Mouse (Mus musculus): ENCODE results near the gene Zmiz2. TPM values are rescaled to one million over a fixed set of nuclear protein-coding genes. Genes with fewer than 3 reads are reported as not detected.

Gene Zmiz2
- polyA plus RNA-seq (2017; shearing (Covaris generic)) = 10 to 100 TPM; 62.6 to 95.1 TPM

DNA sequence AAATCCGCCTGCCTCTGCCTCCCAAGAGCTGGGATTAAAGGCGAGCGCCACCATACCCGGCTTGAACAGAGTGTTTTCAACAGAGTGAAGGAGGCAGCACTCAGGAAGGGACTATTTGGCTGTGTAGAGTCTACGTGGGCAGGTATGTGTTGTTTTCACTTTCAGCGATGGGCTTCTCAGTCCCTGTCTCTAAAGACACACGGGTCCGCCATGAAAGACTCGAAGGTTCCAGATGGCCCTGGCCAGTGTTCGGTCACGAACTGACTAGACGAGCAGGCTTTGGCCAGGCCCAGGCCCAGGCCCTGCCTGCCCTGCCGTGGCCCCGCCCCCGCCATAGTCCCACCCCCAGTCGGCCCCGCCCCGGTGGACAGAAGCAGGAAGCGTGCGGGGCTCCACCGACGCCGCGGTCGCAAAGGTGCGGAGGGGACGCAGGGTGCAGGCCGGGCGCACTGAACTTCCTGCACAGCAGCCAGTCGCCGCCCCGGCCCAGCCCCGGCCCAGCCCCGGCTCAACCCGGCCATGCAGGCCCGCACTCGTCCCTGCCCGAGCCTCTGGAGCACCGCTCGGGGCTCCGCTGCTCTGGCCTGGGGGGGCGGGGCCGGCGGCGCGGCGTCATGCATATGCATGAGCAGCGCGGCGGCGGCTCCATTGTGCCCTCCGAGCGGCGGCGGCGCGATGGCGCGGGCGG lies at the start of gene Zmiz2:
TSS of gene Zmiz2 (plus strand) at position 349 of the 688 bp plus-strand sequence.

GRCm38 (mm10) chr11:6414751-6415550 lies 26.1 kb downstream of the Zmiz2 start, which contains the start of gene Ppia:
Gene Ppia, plus strand, starts transcription at chr11:6415443.

GRCm38 (mm10) chr11:6444077-6444853 lies 55.4 kb downstream of the Zmiz2 start, which contains the start of gene H2afv:
Gene H2afv, minus strand, starts transcription at chr11:6444443.

Other genes starting within 250 kb of the Zmiz2 start
- under 1 TPM in 1 of 2 experiments, not detected in 1; 0.23 TPM for gene A730071L15Rik, start 189.0 kb upstream of the Zmiz2 start, polyA plus RNA-seq (2017; shearing (Covaris generic))
- gene Nudcd3, start 188.7 kb upstream of the Zmiz2 start, polyA plus RNA-seq (2017; shearing (Covaris generic)) = 10 to 100 TPM; 39.0 to 42.2 TPM
- gene Npc1l1, start 158.9 kb upstream of the Zmiz2 start, polyA plus RNA-seq (2017; shearing (Covaris generic)) = under 1 TPM; 0.19 to 0.22 TPM
- 10 to 100 TPM; 58.0 to 82.9 TPM for gene Ddx56, start 121.3 kb upstream of the Zmiz2 start, polyA plus RNA-seq (2017; shearing (Covaris generic))
- gene Tmed4, start 114.2 kb upstream of the Zmiz2 start, polyA plus RNA-seq (2017; shearing (Covaris generic)) = 10 to 100 TPM; 47.8 to 78.4 TPM
- gene Ogdh, start 97.4 kb upstream of the Zmiz2 start, polyA plus RNA-seq (2017; shearing (Covaris generic)) = 100 to 1,000 TPM; 129 to 187 TPM
- gene Ppia, start 26.4 kb downstream of the Zmiz2 start, polyA plus RNA-seq (2017; shearing (Covaris generic)) = 1,000 to 10,000 TPM; 4,126 to 4,496 TPM
- gene H2afv, start 55.4 kb downstream of the Zmiz2 start, polyA plus RNA-seq (2017; shearing (Covaris generic)) = 100 to 1,000 TPM; 241 to 279 TPM
- 10 to 100 TPM; 23.5 to 23.7 TPM for gene Purb, start 86.8 kb downstream of the Zmiz2 start, polyA plus RNA-seq (2017; shearing (Covaris generic))
- gene Myo1g, start 131.9 kb downstream of the Zmiz2 start, polyA plus RNA-seq (2017; shearing (Covaris generic)) = 100 to 1,000 TPM; 122 to 222 TPM
- 100 to 1,000 TPM; 277 to 304 TPM for gene Ccm2, start 157.8 kb downstream of the Zmiz2 start, polyA plus RNA-seq (2017; shearing (Covaris generic))
- under 1 TPM; 0.39 to 0.81 TPM for gene Nacad, start 217.0 kb downstream of the Zmiz2 start, polyA plus RNA-seq (2017; shearing (Covaris generic))
- 10 to 100 TPM; 11.9 to 12.9 TPM for gene Tbrg4, start 237.0 kb downstream of the Zmiz2 start, polyA plus RNA-seq (2017; shearing (Covaris generic))
- gene Wap, start 249.6 kb downstream of the Zmiz2 start, polyA plus RNA-seq (2017; shearing (Covaris generic)) = not detected

All from activated CD4-positive, CD25-positive, alpha-beta regulatory T cell (primary cell).